Mouse (Mus musculus) R1 (cell line): ENCODE measurements around the gene Dnajc12.
"Not testable (repeated sequence)": the region's sequence is repeated elsewhere in the genome, so short reads cannot be mapped to it uniquely, and the experiment has no call there.

Experiments used
- DNase-seq: peaks from one replicate; pipeline ENCODE4 v3.0.0-alpha.2; 2018; ENCODE audit warnings: low read depth, low spot score

Gene Dnajc12

DNA sequence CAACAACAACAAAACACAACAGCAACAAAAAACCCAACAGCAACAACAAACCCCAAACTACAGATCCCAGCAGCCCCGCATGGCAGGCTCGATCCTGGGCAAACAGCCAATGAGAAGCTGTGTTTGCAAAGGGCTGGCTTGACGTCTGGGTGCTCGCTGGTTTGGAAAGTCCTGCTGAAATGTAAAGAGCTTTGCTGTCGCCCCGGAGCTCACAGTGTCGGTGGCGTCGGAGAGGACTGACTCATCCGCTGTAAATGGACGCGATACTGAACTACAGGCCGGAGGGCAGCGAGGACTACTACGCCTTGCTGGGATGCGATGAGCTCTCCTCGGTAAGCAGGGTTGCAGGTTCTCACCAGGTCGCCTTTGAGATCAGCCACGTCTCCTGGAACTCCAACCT, 4.2 kb downstream of the Dnajc12 start:
- DNase-seq: peak; percentile 87

- no peak for DNase-seq
Observed at GRCm38 (mm10) chr10:63386991-63387390, 4.7 kb downstream of the Dnajc12 start.

- no peak for DNase-seq
Observed at GRCm38 (mm10) chr10:63388948-63389347, 6.7 kb downstream of the Dnajc12 start.

- no peak for DNase-seq
Observed at GRCm38 (mm10) chr10:63396963-63397362, 14.7 kb downstream of the Dnajc12 start.

DNA sequence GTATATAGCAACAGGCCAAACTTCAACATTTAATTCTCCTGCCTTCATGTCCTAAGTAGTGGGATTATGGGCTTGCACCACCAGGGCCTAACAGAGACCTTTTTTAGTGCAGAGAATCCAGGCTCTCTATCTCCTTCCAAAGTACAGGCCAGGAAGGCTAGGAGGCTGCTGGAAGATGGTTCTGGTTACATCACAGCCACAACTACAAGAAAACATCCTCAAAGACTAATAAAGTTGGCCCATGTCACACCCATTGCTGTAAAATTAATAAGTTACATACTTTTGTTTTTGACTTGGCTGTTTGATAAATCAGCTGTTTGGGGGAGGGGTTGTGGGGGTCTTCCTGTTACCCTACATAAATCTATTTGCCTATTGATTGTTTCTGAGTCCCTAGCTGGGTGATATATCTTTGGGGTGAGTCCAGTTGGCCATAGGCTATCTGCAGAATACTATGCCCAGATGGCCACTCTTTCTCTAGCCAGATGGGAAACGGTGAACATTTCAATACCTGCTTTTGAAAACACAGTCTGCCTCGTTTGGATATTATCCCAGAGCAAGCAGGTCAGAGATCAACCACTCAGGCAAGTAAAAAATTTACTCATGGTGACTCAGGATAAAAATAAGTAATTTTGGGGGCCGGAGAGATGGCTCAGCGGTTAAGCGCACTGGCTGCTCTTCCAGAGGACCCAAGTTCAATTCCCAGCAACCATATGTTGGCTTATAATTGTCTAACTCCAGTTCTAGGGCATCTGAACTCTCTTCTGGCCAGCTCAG, 20.7 kb downstream of the Dnajc12 start:
- no peak for DNase-seq

DNA sequence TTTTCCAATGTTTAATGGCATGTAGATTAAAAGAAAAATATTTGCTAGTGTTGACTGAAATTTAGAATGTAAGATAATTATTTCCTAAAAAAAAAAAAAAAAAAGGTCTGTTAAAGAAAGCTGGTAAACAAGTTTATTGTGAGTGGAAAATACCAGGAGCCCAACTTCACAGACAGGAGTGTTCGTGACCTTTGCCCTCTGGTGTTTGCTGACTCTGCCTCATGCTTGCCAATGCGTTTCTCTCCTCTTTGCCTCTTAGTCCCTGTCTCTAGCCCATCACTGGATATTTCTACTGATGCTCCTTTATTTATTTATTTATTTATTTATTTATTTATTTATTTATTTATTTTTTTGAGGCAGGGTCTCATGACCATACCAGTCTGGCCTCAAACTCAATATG, 21.4 kb downstream of the Dnajc12 start:
- DNase-seq: no peak

DNA sequence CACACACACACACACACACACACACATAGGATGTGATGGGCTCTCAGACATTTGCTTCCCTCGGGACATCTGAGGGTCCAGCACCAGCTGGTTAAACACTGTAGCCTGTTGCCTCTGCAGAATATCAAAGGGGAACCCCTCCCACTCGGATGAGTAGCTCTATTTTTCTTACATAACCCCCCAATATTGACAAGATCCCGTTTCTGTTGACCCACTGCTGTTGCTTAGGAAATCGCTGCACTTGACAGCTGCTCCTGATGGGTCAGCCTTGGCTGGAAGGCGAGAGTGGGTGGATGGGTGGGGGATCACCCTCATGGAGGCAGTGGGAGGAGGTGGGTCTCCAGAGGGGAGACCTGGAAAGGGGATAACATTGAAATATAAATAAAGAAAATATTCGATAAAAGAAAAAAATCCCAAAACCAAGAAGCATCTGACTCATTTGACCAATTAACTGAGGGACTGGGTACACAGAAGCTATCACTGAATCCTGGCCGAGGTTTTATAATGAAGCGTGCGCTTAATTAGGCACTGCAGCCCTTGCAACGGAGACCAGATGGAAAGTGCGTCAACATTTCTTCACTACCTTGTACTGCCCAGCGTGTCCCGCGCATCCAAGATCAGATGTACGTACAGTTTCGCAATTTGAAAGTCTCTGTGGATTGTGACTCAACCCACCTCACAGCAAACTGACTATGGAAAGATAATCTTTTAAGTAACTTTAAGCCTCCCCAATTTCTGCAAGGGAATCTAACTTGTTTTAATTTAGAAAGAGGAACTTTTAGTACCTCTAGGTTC, 28.1 kb downstream of the Dnajc12 start:
- no peak for DNase-seq

DNA sequence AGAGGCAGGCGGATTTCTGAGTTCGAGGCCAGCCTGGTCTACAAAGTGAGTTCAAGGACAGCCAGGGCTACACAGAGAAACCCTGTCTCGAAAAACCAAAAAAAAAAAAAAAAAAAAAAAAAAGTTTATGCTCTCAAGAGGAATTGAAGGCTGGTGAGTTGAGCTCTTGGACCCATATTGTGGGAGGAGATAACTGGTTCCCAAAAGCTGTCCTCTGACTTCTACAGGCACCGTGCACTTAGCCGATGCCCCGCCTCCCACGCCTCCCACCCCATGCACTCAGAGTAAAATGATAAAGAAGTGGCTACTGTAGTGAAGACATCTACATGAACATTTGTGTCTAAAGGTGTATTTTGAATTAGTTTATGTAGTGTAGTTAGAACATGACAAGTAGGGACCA, 29.4 kb downstream of the Dnajc12 start:
- not testable (repeated sequence) for DNase-seq

- no peak for DNase-seq
Observed at GRCm38 (mm10) chr10:63412756-63413155, 30.5 kb downstream of the Dnajc12 start.

DNA sequence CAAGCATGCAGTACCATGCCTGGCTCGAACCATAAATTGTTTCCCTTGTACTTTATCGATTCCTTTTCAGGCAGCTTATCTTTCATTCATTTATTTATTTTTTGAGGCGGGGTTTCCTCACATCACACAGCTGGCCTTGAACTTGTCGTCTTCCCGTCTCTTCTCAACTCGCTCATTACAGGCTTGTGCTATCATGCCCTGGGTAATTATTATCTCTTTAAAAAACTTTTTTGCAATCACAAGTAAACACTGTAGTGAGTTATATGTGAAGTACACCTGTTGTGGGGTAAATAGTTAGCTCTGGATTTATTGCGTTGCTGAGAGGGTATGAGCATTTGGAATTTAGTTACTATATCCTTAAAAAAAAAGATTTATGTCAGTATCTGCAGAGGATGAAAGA, 33.0 kb downstream of the Dnajc12 start:
- DNase-seq: no peak

DNA sequence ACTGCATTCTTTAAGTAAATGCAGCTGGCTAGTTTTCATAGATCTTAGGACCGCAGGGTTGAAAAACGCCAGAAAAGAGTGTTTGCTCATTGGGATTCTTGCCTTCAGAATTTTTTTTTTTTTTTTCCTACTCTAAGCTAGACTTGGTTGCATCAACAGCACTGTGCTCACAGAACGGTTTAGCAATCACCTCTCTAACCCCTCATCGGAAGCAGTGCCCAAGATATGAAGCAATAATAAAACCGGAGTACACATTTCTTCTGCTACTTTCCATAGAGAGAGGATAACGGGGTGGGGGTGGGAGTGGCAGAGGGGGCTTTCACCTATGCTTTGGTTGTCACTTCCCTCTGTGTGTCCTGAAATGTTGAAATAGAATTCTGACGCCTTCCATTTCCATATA, 33.6 kb downstream of the Dnajc12 start:
- no peak for DNase-seq

GRCm38 (mm10) chr10:63417061-63417460, 34.8 kb downstream of the Dnajc12 start:
- DNase-seq: no peak

GRCm38 (mm10) chr10:63421739-63422735, 39.8 kb downstream of the Dnajc12 start, which contains the start of gene Gm7075:
Gene Gm7075 (minus strand): TSS chr10:63421789.
- peak; percentile 93 for DNase-seq

- DNase-seq: no peak
Observed at GRCm38 (mm10) chr10:63422736-63422992, 40.4 kb downstream of the Dnajc12 start.

DNA sequence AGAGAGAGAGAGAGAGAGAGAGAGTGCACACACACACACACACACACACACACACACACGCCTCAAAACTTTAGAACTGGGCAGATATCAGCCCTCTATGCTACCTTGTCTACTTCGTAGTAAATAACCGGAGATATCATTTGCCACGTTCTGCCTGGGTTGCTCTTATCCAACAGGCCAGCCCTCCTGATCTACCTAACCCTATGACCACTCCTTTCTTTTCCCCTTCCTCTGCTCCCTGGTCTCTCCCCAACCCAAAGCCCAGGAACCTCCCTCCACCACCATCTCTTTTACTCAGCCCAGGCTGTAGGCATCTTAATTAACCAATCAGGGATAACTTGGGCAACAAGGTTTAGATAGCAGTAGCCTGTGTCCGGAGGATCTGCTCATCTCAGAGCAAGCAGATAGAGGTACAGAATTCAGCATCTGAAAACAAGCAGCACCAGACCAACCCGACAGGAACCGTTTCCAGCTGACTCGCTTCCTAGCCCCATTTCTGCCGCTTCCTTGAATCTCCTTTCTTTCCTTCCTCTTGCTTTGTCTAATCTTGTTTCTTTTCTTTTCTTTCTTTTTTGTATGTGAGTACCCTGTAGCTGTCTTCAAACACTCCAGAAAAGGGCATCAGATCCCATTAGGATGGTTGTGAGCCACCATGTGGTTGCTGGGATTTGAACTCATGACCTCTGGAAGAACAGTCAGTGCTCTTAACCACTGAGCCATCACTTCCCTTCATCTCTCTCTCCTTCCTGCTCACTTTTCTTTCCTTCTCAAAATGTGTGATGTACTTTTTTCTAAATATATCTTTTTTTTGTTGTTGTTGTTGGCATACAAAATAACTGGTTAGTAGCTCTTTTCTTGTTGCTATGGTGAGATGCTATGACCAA, 41.6 kb downstream of the Dnajc12 start:
- DNase-seq: peak; percentile 28

GRCm38 (mm10) chr10:63424475-63424814, 42.2 kb downstream of the Dnajc12 start:
- DNase-seq: peak; percentile 83

- DNase-seq: no peak
Observed at GRCm38 (mm10) chr10:63427146-63427545, 44.9 kb downstream of the Dnajc12 start.

- DNase-seq: peak; percentile 44
Observed at GRCm38 (mm10) chr10:63428243-63429022, 46.2 kb downstream of the Dnajc12 start.

- DNase-seq: no peak
Observed at GRCm38 (mm10) chr10:63429023-63429340, 46.7 kb downstream of the Dnajc12 start.

GRCm38 (mm10) chr10:63429380-63429779, 47.1 kb downstream of the Dnajc12 start:
- peak; percentile 94 for DNase-seq
